Mouse (Mus musculus): Measurements from ENCODE around the gene Zfp518b.

Gene Zfp518b

GRCm38 (mm10) chr5:38684164-38684911 is at the start of gene Zfp518b:
Gene Zfp518b (minus strand): TSS chr5:38684826.
- DNase-seq (ENCODE audit: low read depth) = peak; percentile 80

GRCm38 (mm10) chr5:38708940-38709581 is 24.4 kb upstream of the Zfp518b start:
- DNase-seq (ENCODE audit: low read depth) = no peak

GRCm38 (mm10) chr5:38707364-38708075 is 22.9 kb upstream of the Zfp518b start:
- DNase-seq (ENCODE audit: low read depth) = no peak

- no peak for DNase-seq (ENCODE audit: low read depth)
Measured at GRCm38 (mm10) chr5:38702941-38703340, 18.3 kb upstream of the Zfp518b start.

GRCm38 (mm10) chr5:38702091-38702490 is 17.5 kb upstream of the Zfp518b start:
- DNase-seq (ENCODE audit: low read depth) = no peak

GRCm38 (mm10) chr5:38698466-38698865 is 13.8 kb upstream of the Zfp518b start:
- DNase-seq (ENCODE audit: low read depth) = no peak

- no peak for DNase-seq (ENCODE audit: low read depth)
Measured at GRCm38 (mm10) chr5:38698046-38698445, 13.4 kb upstream of the Zfp518b start.

GRCm38 (mm10) chr5:38696616-38697375 is 12.2 kb upstream of the Zfp518b start:
- DNase-seq (ENCODE audit: low read depth) = peak; percentile 46

- no peak for DNase-seq (ENCODE audit: low read depth)
Measured at GRCm38 (mm10) chr5:38692859-38693258, 8.2 kb upstream of the Zfp518b start.

GRCm38 (mm10) chr5:38689186-38689585 is 4.6 kb upstream of the Zfp518b start:
- no peak for DNase-seq (ENCODE audit: low read depth)

- no peak for DNase-seq (ENCODE audit: low read depth)
Measured at GRCm38 (mm10) chr5:38687694-38688093, 3.1 kb upstream of the Zfp518b start.

GRCm38 (mm10) chr5:38658836-38659235 is 25.8 kb downstream of the Zfp518b start:
- no peak for DNase-seq (ENCODE audit: low read depth)

- DNase-seq (ENCODE audit: low read depth) = no peak
Measured at GRCm38 (mm10) chr5:38656204-38656603, 28.4 kb downstream of the Zfp518b start.

GRCm38 (mm10) chr5:38655421-38655928 is 29.2 kb downstream of the Zfp518b start:
- no peak for DNase-seq (ENCODE audit: low read depth)

- no peak for DNase-seq (ENCODE audit: low read depth)
Measured at GRCm38 (mm10) chr5:38654571-38654970, 30.1 kb downstream of the Zfp518b start.

- DNase-seq (ENCODE audit: low read depth) = no peak
Measured at GRCm38 (mm10) chr5:38653101-38653500, 31.5 kb downstream of the Zfp518b start.

- no peak for DNase-seq (ENCODE audit: low read depth)
Measured at GRCm38 (mm10) chr5:38651455-38651854, 33.2 kb downstream of the Zfp518b start.

GRCm38 (mm10) chr5:38641526-38641925 is 43.1 kb downstream of the Zfp518b start:
- no peak for DNase-seq (ENCODE audit: low read depth)

- DNase-seq (ENCODE audit: low read depth) = no peak
Measured at GRCm38 (mm10) chr5:38636301-38636749, 48.3 kb downstream of the Zfp518b start.

- DNase-seq (ENCODE audit: low read depth) = no peak
Measured at GRCm38 (mm10) chr5:38635696-38636095, 48.9 kb downstream of the Zfp518b start.

GRCm38 (mm10) chr5:38634321-38635164 is 50.1 kb downstream of the Zfp518b start:
- peak; percentile 81 for DNase-seq (ENCODE audit: low read depth)
